Mouse (Mus musculus) 3T3-L1 (cell line): ENCODE measurements around the gene Nkiras1.
A peak's percentile ranks its signal among the peaks of the same experiment; 100 is the strongest.
"Not testable (repeated sequence)": the region's sequence is repeated elsewhere in the genome, so short reads cannot be mapped to it uniquely, and the experiment has no call there.

Source experiments
- DNase-seq: peaks from one replicate; pipeline ENCODE4 v3.0.0-alpha.2; 2015; ENCODE audit warnings: low read depth, low spot score

Nkiras1 gene

DNA sequence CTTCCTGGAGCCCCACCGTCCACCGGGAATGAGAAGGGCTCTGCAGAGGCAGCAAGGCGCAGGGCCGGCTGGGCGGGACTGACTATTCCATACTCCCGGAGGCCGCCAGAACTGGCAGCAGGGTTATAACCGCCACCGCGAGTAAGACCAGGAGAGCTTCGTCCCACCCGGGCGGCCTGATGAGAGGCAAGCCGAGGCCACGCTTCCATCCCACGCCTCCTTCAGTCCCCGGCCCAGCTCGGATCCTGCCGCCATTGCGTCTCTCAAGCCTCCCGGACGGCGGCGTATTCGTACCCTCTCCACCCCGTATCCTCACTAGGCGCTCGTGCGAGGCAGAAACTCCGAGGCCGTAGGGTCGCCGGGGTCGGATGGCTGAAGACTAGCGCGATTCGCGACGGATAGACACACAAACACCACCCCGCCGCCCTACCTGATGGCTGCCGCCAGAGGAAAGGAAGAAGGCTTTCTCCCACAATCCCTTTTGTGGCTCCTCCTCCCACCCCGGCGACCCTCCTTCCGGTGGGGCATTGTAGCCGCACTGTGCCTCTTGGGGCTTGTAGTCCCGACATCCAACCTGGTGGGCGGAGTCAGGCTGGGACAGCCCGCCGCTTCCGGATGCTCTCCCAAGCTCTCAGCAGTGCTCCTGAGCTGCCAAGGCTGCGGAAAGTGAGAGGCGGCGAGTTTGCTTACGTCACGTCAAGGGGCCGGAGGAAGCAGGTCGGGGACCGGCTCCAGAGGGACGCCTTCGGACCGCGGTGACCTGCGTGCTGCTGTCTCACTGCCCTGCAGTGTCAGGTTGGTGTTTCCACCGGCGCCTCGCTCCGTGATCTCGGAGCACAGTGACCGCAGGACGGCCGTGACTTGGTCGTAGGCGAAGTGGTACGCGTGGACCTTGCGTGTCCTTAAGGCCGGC is at the start of gene Nkiras1, which contains the start of gene Rpl15:
TSS of gene Nkiras1 (plus strand) at position 608 of the 913 bp plus-strand sequence.
TSS of gene Rpl15 (minus strand) at position 863 of the 913 bp plus-strand sequence.
- DNase-seq, result peak; percentile 99

DNA sequence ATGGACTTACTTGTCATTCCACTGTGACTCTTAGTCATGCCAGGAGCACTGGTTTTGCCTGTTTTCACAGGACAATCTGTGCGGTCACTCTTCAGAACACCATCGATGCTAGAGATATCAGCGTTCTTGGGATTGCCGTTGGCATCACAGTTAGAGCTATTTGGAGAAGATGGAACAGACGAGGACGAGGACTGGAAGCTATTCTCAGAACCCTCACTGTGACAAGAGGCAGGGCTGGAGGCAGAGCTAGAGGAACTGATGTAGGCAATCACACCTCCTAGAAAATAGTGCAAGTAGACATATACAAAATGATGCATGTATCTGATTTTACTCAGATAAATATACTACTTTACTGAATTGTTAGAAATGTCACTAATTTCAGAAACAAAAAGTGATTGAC is 49.0 kb upstream of the Nkiras1 start:
- no peak for DNase-seq

DNA sequence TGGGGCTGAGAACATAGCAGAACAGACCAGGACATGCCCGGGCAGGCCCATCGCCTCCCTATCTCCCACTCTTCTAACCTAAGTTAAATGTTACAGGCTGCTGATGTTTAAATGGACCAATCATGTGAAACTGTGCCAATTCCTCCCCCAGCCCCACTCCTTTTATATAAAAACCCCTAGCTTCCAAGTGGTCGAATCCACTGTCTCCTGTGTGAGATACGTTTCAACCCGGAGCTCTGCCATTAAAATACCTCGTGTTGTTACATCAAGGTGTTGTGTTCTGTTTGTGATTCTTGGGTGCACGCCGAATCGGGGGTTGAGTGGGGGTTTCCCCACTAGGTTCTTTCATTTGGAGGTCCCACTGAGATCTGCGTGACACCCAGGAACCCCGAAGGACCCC is 45.5 kb upstream of the Nkiras1 start:
- DNase-seq, result not testable (repeated sequence)

DNA sequence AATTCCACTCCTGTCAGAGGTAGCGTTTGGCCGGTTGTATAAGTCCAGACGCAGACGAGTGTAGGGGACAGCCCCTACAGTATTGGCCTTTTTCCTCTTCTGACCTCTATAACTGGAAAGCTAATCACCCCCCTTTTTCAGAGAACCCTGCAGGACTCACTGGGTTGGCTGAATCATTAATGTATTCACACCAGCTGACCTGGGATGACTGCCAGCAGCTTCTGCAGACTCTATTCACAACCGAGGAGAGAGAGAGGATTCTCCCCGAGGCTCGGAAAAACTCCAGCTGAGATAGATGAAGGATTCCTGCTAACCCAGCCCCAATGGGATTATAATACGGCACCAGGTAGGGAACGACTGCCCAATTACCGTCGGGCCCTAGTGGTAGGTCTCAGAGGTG is 44.8 kb upstream of the Nkiras1 start:
- DNase-seq, result not testable (repeated sequence)

DNA sequence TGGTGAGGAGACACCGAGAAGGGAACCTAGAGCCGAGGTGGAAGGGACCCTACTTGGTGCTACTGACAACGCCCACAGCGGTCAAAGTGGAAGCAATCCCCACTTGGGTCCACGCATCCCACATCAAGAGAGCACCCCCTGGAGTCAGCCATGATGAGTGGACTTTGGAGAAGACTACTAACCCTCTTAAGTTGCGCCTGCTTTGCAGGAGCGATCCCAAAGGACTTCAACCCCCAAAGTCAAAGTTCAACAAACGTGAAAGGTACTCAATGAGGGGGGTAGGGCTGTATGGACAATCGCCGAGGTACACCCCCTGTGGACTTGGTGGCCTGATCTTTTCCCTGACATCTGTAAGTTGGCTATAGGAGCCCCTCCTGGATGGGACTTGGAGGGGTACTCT is 41.2 kb upstream of the Nkiras1 start:
- DNase-seq, result not testable (repeated sequence)

DNA sequence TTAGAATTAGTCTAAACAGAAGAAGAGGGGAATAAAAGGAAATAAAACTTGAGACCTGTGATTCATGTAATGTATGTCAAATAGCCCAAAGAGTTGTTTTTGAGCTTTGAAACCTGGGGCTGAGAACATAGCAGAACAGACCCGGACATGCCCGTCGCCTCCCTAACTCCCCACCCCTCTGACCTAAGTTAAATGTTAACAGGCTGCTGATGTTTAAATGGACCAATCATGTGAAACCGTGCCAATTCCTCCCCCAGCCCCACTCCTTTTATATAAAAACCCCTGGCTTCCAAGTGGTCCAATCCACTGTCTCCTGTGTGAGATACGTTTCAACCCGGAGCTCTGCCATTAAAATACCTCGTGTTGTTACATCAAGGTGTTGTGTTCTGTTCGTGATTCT is 39.1 kb upstream of the Nkiras1 start:
- not testable (repeated sequence) for DNase-seq

DNA sequence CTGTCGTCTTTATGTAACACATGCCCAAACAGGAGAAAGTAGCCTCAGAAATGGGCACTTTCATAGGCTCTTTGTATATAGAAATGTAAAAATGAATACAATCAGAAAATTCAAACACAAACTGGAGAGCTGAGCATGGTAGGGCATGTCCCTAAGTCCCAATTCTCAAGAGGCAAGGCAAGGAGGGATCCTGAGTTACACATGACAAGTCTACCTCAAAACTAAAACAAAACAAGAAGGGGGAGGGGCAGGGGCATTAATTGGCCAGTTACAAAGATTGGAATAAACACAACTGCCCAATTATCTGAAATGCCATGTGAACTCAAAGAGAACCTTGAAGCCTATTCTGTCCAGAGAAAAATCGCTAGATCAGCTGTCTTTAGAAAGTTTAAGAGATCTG is 37.9 kb upstream of the Nkiras1 start:
- DNase-seq, result no peak

DNA sequence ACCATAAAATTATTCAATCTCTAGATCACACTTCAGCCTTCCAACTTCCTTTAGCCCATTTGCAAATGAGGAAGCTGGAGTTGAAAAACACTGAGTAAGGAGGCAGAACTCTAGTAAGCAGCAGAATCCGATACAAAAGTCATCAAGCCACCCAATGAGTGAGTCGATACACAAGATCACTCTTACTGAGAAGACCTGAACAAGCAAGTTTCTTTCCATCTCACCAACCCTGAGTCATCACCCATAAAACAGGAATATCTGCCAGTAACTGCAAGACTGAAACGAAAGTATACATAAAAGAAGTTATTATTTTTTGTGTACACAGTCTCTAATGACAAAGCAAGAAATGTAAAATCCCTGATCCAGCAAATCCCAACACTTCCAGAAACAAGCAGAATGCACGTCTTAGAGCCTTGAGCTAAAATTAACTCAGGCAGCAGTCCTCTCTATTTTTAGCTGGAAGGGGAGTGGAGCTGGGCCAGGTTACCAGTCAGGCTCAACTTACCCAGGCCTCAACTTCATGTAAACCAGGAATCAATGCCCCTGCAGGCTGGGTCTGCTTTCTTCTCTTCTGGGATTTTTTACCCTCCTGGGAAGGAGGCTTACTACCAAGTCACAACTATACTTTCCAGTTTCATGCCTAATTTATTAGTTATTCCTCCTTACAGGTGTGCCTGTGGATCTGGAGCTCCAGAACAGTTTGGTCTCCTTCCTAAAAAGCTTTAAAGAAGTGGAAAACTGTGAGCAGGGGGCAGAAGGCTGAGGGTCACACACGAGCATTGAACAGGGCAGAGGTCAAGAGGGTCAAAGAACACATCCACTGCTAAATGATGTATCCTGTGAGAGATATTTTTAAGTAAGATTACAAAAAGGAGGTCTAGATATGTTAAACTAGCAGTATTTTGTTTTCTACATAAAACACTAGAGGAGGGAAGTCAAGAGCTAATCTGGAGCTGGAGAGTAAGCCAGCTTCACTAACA is 36.7 kb upstream of the Nkiras1 start:
- DNase-seq, result peak; percentile 80

DNA sequence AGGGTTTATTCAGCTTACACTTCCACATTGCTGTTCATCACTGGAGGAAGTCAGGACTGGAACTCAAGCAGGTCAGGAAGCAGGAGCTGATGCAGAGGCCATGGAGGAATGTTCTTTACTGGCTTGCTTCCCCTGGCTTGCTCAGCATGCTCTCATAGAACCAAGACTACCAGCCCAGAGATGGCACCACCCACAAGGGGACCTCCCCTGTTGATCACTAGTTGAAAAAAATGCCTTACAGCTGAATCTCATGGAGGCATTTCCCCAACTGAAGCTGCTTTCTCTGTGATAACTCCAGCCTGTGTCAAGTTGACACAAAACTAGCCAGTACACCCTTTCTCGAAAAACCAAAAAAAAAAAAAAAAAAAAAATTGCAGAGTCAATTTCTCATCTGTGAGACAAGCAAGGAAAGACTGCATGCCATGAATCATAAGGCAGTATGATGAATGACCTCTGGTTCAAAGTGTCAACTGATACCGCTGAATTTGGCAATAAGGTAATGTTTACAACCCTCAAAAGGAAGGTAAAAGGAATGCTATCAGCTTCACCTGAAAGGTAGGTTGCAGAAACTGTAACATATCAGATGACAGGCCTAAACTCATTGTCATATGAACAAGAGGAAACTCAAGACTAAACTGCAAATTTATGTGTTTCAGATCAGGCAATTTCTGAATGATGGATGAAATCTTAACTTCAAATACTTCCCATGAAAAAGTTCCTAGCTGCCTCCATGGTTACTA is 34.3 kb upstream of the Nkiras1 start:
- peak; percentile 63 for DNase-seq

DNA sequence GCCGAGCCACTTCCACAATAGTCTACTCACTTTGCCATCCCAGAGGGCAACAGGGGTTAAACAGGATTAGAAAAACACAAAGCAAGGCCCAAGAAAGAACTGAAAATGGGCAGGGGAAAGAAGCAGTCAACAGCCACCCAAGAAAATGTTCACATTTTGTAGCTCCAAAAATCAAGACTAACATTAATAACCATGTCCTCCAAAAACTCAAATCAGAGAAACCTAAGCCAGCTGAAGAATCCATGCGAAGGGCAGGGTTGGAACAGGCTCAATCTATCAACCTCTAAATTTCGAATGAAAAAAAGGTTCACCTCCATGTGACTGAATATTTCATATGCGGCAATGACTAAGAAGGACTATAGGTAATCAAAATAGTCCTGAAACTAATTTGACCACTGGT is 33.6 kb upstream of the Nkiras1 start:
- DNase-seq, result peak; percentile 30

DNA sequence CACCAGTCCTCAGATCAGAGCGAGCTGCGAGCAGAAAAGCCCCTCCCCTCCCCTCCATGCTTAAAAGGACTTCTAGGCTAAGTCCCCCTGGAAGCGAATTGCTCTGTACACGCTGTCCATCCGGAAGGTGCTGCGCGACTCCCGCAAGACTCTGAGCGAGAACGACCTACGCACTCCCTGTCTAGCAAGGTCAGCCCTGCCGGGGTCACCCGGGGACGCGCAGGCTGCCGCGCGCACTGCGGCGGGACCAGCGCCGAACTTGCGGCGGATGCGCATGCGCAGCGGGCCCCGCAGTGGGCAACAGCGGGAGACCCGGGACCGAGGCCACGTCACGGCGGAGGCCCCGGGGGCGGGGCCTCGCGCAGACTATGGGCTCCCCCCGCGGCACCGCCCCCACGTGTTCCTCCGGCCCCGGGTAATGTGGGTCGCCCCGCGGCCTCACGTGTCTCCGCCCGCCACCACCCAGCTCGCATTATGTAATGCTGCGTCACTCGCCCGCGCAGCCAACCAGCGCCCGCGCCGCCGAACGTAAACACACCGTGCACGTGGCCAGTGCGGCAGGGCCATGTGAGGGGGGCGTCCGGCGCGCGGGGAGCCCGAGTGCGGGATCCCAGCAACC is 32.7 kb upstream of the Nkiras1 start:
- DNase-seq, result peak; percentile 92

DNA sequence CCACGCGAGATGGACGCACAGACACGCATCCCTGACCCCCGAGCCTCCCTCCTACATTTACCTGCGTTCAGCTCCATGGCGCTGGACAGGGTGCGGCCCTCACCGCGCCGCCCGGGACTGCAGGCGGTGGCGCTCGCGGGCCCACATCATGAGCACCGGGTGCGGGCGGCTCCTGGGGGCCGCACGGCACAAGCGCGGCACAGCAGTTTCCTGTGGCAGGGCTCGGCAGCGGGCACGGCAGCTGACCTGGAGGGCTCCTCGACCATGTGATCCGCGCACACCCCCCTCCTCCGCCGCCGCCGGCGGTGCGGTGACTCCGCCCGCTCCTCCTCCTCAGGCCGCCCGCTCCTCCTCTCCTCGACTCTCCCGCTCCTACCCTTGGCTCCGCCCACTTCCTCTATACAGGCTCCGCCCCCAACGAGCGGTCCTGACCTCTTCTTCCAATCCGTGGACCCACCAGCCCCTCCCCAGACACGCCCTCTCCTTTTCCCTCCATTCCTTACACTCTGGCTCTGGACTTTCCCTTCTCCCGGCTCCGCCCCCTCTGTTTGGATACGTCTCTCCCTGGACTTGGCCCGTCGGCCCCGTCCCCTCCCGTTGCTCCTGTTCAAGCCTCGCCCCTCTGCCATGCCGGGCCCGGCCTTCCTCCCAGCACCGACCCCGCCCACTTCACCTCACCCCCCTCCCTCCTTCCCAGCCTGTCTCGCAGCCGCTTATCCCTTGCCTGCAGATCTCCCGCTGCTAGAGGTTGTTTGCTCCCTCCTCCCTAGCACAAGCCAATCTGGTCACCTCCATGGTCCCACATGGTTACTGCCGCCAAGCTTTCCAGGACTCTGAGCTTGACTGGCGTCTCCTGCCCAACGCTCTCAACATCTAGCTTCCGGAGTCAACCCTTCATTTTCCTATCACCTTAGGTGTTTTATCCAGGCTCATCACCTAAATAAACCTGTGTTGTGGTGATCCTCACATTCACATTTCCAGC is 31.9 kb upstream of the Nkiras1 start, which contains the start of gene Nr1d2:
TSS of gene Nr1d2 (minus strand) at position 378 of the 982 bp plus-strand sequence.
- peak; percentile 100 for DNase-seq

DNA sequence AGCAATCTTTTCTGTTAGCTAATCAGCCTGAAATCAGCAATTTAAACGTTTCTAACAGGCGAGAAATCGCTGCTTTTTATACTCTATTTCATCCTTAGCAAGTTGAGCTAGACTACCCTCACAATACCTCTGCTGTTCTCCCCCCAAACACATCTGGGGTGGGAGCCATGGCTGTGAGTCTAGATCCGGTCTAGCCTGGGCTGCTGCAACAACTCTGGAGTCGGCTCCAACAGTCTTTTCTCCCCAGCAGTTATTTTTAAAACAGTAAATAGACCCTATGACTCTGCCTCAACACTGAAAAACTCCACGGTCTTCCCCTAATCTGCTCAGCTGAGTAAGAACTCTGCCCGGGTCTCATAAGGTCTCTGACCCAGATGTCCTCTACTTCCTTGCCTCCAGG is 30.8 kb upstream of the Nkiras1 start:
- no peak for DNase-seq

DNA sequence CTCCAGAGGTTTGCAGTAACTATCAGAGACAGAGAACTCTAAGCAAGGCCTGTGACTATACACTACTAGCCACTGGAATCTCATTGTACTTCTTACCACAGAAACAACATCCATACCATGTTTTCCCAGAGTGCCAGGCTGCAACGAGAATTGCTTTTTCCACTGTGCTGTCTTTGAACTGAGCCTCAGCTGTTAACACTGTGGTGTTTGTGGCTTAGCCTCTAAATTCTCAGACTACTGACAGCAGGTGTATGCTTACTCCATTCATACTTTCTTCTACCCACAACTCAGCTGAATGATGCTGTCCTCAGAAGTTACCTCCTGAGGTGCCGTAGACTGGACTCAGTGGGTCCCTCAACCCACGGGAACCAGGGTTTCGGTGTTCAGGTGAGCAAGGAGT is 29.1 kb upstream of the Nkiras1 start:
- no peak for DNase-seq

DNA sequence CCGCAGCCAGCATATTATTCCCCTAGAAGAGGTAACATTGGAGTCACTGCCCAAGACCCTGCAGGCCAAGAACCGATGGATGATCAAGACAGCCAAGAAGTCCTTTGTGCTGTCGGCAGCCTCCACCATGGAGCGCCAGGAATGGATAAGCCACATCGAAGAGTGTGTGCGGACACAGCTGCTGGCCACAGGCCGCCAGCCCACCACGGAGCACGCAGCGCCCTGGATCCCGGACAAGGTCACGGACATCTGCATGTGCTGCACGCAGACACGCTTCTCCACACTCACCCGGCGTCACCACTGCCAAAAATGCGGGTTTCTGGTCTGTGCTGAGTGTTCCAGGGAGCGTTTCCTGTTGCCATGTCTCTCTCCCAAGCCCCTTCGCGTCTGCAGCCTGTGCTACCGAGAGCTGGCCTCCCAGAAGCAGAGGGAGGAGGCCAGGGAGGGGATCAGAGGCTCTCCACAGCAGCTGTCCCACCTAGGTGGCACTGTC is 28.3 kb upstream of the Nkiras1 start:
- no peak for DNase-seq

DNA sequence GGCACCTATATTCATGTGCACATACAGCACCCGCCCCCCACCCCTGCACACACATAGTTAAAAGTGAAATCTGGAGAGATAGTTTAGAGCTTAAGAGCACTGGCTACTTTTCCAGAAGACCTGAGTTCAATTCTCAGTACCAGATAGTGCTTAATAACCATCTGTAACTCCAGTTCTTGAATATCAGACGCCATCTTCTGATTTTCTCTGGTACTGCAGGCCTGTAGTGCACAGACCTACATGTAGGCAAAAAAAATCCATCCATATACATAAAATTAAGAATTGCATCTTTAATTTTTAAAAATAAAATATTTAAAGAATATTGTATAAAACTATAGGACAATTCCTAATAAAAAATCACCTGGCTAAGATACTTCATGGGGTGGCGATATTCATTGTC is 9.7 kb upstream of the Nkiras1 start:
- no peak for DNase-seq

DNA sequence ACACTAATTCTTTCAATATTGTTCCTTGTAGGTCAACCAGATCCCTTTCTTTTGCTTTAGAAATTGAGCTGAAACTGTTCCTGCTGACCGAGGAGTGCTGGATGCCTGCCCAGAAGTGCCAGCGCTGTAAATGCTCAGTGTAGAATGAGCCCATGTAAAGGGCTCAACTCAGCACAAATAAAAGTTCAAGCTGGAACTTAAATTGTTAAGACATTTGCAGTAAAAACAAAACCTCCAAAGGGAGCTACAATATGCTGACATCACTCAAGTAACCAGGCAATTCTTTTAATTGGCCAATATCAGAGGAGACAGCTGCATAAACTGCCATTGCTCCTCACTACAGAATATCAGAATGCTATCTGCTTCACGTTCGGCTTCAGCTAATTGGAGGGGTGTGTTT is 7.5 kb upstream of the Nkiras1 start:
- peak; percentile 8 for DNase-seq

DNA sequence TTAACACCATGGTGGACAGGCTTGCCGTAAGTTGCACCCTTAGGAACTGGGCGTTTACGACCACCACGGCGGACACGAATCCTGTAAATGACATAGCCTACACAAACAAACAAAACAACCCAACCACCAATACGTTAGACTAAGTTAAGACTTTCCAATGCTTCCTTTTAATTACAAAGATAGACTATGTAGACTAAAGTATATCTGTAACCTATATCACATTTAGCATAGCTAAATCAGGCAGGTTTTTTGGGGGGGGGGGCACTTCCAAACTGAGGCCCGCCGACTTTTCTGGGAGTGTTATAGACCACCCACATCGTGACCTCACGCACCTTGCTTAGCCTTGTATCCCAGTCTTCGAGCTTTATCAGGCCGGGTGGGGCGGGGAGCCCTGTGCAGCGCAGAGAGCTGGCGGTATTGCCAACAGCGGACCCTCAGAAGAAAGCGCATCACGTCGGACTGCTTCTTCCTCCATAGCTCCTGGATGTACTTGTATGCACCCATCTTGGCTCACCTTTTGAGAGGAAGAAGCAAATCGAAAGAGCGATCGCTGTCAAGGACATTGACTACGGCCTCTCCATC is 898 bp upstream of the Nkiras1 start:
- DNase-seq, result peak; percentile 21

DNA sequence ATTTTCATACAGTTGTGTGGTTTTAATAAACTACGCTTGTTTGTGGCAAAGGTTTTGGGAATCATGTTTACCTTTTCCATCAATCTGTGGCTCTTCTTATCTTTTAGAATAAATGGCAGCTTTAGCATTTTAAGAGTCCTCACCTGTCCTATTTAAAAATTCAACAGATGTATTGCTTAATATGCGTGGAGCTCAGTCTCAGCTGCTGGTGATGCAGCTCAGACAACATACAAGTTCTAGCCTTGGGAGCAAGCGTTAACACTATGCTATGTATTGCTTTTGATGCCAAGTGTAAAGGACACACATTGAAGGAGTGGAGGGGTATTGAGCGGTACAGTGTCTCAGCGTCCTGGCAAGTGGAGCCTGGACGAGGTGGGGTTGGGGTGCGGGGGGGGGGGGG is 730 bp downstream of the Nkiras1 start:
- peak; percentile 44 for DNase-seq
